Mouse (Mus musculus): ENCODE results near the gene Mfsd11.
"Not testable (repeated sequence)": the region's sequence is repeated elsewhere in the genome, so short reads cannot be mapped to it uniquely, and the experiment has no call there.

The Mfsd11 gene

GRCm38 (mm10) chr11:116821057-116821940 is 30.9 kb upstream of the Mfsd11 start:
- DNase-seq: no peak

GRCm38 (mm10) chr11:116822215-116822614 is 30.0 kb upstream of the Mfsd11 start:
- DNase-seq: no peak

DNA sequence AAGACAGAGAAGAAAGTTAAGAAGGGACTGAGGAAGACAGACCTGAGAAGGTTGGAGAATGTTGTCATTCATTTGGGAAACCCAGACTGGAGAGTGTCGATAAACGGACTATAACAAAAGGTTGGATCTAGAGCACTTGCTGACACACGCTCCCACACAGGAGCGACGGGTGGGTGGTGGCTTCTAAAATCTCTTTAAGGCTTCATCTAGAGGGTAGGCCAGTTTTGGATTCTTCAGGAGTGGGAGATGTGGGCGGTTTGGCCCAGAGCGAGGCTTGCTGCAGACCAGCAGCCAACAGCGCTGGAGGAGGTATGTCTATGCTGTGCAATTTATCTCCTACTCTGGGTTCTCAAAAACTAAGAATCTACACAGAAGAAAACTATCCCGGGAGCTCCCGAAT is 29.6 kb upstream of the Mfsd11 start:
- no peak for DNase-seq

- no peak for DNase-seq
Measured at GRCm38 (mm10) chr11:116823255-116823654, 29.0 kb upstream of the Mfsd11 start.

DNA sequence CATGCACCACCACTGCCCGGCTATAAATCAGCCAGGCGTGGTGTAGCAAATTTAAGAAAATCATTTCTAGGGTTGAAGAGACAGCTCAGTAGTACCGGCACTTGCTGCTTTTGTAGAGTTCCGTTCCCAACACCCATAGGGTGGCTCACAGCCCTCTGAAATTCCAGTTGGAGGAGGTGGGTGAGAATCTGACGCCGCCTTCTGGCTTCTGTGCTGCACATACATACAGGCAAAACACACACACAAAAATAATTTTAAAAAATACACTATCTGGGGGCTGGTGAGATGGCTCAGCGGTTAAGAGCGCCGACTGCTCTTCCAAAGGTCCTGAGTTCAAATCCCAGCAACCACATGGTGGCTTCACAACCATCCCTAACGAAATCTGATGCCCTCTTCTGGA is 28.4 kb upstream of the Mfsd11 start:
- not testable (repeated sequence) for DNase-seq

DNA sequence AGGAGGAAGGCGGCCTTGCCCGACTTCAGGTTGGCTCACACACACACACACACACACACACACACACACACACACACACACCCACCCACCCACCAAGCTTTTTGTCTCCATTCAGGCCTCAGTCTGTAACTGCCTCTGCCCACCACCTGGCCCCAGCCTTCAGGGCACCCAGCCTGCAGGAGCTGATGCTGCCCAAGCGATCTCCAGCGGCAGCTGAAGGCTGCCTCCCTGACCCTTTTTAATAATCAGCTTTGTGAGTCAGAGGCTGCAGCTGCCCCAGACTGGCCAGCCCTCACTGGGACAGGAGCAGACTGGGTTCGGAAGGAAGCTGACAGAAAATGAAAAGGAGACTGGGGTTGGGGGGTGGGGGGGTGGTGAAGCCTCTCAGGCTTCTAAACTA is 27.0 kb upstream of the Mfsd11 start:
- peak; percentile 40 for DNase-seq

DNA sequence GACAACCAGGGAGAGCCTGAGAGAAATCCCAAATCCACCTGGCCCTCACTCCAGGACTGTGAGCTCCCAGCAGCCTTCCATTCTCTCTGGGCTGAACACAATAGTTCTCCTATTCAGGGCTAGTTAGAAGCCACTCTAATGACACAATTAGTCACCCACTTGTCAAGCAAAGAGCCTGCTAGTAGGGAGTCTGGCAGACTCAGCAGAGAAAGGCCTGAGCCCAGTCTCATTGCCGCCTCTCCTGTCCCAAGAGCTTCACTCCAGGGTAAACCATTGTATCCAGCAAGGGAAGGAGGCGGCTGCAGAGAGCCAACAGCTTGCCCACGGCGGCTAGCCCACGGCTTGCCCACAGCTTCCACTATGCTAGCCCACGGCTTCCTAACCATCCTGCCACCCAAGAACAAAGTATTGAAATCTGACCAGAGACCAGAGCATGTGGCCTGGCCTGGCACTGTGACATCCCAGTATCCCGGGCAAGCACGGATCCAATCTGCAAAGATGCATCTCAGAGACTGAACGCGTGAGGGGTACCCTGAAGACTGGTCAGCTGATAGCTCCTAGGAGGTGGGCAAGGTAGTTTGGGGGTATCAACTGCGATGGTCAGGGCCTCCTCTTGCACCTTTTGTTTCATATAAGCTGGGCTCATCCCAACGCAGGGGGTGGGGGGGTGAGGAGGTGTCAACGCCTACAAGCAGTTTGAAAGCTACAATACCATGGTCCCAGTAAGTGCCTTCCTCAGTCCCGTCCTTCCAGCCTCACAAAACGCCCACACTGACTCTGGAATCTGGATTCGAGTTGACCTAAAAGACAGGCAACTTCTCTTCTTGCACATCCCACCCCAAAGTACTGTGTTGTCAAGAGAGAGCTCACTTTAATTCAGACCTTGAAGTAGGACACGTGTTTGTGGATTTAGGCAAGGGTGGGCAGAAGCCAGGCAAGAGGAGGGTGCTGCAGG is 25.4 kb upstream of the Mfsd11 start:
- no peak for DNase-seq

DNA sequence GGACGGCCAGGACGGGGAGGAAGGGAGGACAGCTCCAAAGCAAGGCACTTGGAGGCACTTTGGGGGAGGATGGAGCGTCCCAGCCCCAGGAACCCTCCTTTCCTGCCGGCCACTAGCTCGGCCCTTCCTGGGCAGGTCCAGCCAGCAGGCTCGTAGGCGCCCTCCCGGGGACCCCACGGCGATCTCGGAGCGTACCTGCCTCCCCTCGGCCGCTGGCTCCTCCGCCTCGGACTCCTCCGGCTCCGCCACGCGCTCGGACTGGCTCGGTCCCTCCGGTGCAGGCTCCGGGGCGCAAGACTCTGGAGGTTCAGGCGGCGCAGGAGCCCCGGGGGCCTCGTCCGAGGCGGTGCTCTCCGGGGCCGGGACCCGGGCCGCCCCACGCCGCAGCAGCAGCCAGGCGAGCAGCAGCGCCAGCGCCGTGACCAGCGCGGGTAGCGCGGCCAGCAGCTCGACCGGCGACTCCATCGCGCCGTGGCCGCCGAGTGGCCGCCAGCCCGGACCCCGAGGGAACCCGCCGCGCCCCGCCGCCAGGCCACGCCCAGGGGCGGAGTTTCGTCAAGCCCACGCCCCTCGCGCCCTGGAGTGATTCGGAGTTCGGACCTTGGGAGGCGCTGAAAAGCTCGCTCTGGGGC is 24.6 kb upstream of the Mfsd11 start, which contains the start of gene Mxra7:
Gene Mxra7 (minus strand): TSS at position 513 of the 632 bp plus-strand sequence.
- DNase-seq: peak; percentile 93

DNA sequence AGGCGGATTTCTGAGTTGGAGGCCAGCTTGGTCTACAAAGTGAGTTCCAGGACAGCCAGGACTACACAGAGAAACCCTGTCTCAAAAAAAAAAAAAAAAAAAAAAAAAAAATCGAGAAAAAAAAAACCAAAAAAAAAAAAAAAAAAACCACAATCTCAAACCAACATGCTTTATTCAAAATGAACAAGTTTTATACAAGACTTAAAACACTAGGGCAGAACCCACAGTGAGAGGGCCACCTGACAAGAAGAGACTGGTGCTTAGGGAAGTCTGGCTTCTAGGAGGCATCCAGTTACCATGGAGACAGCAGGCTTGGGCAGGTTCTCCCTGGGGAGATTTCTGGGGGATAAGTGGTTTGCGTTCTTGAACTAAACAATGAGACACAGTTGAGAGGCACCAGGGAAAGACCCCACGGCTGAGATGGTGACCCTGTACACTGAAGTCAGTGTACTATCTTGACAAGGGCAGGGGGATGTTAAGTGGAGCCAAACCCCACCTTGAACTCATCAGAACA is 20.0 kb upstream of the Mfsd11 start:
- DNase-seq: no peak

DNA sequence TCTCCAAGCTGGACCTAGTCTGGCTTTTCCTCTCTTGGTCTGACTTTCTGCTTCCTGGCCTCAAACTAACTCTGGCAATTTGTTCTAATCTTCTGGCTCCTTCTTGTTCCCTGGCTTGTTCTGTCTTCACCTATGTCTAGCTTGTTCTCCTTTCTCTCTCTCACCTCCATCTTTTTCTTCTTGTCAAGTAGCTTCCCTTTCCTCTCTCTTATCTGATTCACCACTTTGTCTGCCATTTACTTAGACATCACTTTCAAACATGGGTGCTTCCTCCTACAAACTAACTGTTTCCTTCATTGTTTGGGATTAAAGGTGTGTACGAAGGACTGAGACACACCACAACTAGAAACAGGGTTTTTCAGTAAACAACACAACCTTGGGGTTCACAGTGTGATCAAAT is 17.3 kb upstream of the Mfsd11 start:
- no peak for DNase-seq

GRCm38 (mm10) chr11:116836283-116836682 is 16.0 kb upstream of the Mfsd11 start:
- no peak for DNase-seq

DNA sequence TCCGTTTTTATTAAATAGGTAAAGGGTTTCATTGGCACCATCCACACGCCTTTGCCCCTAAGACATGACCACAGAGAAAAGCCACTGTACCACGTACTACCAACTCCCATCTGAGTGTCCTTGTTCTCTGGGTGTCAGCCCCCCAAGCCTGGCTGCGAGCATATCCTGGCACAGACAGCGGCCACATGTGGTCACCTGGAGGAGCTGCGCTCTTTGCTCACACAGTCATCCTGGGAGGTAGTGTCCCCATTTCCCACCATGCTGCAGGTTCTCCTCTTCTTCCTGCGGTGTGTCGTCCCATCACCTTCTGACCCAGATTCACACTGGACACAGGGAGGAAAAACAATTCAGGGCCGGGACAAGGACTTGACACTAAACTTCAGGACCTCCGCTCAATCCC is 14.8 kb upstream of the Mfsd11 start:
- no peak for DNase-seq

- peak; percentile 19 for DNase-seq
Measured at GRCm38 (mm10) chr11:116838936-116839335, 13.3 kb upstream of the Mfsd11 start.

GRCm38 (mm10) chr11:116839601-116840000 is 12.6 kb upstream of the Mfsd11 start:
- DNase-seq: peak; percentile 14

DNA sequence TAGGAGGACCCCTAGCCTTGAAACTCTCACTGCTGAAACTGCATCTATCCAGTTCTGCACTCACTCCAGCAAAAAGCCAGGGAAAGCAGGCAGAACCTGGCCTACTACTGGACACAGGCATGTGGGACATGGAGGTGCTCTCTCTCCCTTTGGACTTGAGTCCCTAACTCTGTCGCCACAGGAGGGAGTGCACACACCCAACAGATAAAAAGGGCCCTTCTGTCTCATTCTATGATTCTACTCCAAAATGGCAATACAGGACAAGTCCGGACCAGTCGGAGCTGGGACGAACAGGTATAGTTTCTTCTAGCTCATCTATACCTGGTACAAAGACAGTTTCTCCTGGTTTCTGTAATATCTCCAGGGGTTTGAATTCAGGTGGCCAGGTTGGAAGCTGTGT is 11.5 kb upstream of the Mfsd11 start:
- DNase-seq: no peak

DNA sequence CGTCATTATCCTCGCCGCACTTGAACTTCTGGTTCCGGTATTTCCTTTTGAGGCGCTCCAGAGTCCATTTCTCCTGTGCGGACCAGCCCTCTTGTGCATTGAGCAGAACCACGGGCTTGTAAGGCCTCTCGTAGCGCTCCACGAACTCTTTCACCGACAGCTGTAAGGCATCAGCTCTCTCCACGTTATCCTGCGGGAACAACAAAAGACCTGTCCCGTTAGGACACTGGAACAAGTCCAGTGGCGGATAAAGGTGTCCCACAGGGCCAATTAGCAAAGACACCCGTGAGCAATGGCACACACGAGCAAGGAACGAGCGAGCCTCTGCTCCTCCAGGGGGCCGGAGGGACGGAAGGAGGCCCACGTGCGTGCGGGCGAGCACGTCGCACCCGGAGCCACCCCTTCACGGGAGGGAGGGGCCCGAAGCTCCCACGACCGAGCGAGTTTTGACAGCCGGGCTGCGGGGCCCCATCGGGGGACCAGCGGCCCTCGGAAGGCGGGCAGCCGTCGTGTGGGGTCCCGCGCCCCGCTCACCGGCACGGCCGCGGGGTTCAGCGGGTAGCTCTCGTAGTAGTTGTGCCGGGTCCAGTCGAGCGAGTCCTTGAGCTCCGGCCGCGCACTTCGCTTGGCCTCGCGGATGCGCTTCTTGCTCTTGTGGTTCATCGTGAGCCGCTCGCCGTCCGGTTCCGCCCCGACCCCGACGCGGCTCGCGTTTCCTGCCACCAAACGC is 9.5 kb upstream of the Mfsd11 start:
- peak; percentile 79 for DNase-seq

DNA sequence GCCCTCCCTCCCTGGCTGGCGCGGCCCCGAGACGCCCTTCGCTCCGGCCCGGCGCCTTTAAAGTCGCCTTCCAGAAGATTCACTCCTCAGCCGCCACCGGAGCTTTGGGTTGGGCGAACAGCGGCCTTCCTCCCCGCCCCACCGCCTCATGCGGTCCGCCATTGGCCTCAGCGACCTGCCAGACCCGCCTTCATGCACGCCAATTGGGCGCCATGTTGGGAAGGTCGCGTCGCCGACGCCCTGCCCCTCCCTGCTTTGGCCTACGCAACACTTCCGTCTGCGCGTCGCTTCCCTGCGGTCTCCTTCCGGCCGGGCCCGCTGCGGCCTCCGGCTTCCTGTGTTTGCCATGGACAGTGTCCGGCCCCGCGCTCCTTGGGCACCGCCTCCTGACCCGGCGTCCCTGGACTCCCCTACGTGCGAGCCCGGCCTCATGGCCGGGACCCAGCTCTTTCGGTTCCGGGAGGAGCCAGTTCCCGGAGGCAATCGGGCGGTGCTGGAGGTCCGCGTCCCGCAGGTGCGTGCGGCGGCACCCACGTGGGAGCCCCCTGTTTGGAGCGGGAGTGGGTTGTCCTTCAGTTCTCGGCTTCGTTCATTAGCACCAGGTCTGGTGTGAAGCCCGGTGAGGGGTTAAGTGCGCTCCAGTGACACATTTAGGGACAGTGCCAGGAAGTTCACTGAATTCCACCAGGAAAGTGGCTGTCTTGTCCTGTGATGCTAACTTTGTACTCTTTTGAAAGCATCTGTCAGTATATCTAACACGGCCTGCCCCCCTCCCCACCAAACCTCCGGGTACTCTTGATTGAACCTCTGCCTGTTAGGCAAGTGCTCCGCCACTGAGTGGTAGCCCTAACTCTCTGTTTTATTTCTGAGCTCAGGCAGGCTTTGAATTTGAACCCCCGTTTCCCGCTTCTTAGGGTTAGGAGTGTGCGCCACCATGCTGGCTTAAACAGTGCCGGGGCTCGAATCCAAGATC is 8.7 kb upstream of the Mfsd11 start, which contains the start of the genes Mettl23 and Jmjd6:
Gene Mettl23 (plus strand): TSS at position 18 of the 973 bp plus-strand sequence.
Gene Jmjd6 (minus strand): TSS at position 189 of the 973 bp plus-strand sequence.
- DNase-seq: peak; percentile 98

- DNase-seq: no peak
Measured at GRCm38 (mm10) chr11:116846593-116847181, 5.6 kb upstream of the Mfsd11 start.

DNA sequence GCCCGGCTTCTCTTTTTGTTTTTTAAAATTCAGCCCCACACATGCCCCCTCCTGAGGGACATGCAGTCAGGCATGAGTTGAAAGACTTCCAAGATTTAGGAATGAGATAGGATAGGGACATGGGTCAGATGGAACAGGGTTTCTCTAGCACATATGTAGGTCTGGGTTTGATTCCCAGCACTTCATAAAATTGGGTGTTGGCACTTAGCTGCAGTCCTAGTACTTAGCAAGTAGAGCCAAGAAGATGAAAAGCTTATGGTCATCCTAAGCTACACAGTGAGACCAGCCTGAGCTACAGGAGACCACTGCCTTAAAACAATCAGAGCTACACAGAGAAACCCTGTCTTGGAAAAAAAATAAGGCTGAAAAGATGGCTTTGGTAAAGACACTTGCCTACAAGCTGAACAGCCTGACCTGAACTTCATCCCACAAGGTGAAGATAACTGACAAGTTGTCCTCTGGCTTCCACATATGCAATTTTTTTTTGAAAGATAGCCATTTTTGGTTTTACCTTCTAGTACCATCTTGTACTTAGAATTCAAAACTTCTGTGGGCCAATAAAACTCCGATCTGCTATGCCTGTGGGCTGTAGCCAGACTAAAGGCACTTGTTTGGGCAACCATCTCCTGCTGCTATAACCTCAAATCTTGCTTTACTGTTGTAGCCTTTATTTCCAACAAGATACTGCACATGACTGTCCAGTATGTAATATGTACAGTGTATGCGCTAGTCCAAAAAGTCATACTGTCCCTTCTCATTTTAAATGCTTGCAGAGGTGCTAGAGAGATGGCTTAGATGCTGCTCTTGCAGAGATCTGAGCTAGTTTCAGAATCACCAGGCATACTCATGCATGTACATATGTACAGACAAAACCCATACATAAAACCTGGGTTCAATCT is 4.8 kb upstream of the Mfsd11 start:
- no peak for DNase-seq

Measured in kidney, postnatal 10 days (tissue).